Mouse (Mus musculus): ENCODE data around the gene A630089N07Rik.

- TF ChIP-seq GATA1 (IDR thresholded peaks at IDR 0.05; ENCODE audit: borderline replicate concordance, low read length) (no peak), FLI1 (IDR thresholded peaks at IDR 0.05; ENCODE audit: low read length) (no peak)
These were observed 123.8 kb downstream of the A630089N07Rik start for GRCm38 (mm10) chr16:97958401-97958973.

Measured in megakaryocyte, embryonic 14.5 days (primary cell).